Mouse (Mus musculus) 3134 (cell line): Measurements from ENCODE around the gene Myo7a.
A peak's percentile ranks its signal among the peaks of the same experiment; 100 is the strongest.

Experiments
- DNase-seq: peaks from one replicate; pipeline ENCODE4 v3.0.0-alpha.2; 2011; ENCODE audit warnings: low spot score; ENCODE audit not compliant: insufficient read length; ENCODE audit errors: extremely low read depth

The Myo7a gene

GRCm38 (mm10) chr7:98104481-98105435 lies 14.6 kb downstream of the Myo7a start:
- DNase-seq: no peak

- no peak for DNase-seq
Observed at GRCm38 (mm10) chr7:98103942-98104292, 15.4 kb downstream of the Myo7a start.

GRCm38 (mm10) chr7:98103002-98103941 lies 16.1 kb downstream of the Myo7a start:
- peak; percentile 56 for DNase-seq

- no peak for DNase-seq
Observed at GRCm38 (mm10) chr7:98102488-98102887, 16.8 kb downstream of the Myo7a start.

- DNase-seq: no peak
Observed at GRCm38 (mm10) chr7:98097557-98097956, 21.8 kb downstream of the Myo7a start.

GRCm38 (mm10) chr7:98095852-98096251 lies 23.5 kb downstream of the Myo7a start:
- no peak for DNase-seq

- DNase-seq: no peak
Observed at GRCm38 (mm10) chr7:98086346-98086745, 33.0 kb downstream of the Myo7a start.

GRCm38 (mm10) chr7:98085314-98085713 lies 34.0 kb downstream of the Myo7a start:
- no peak for DNase-seq

GRCm38 (mm10) chr7:98084541-98085293 lies 34.6 kb downstream of the Myo7a start:
- no peak for DNase-seq

- DNase-seq: no peak
Observed at GRCm38 (mm10) chr7:98082376-98082775, 36.9 kb downstream of the Myo7a start.

- no peak for DNase-seq
Observed at GRCm38 (mm10) chr7:98077453-98077852, 41.9 kb downstream of the Myo7a start.

- DNase-seq: peak; percentile 27
Observed at GRCm38 (mm10) chr7:98071620-98072019, 47.7 kb downstream of the Myo7a start.

- no peak for DNase-seq
Observed at GRCm38 (mm10) chr7:98066229-98066628, 53.1 kb downstream of the Myo7a start.

- DNase-seq: no peak
Observed at GRCm38 (mm10) chr7:98054942-98055341, 64.4 kb downstream of the Myo7a start.

GRCm38 (mm10) chr7:98054461-98054860 lies 64.9 kb downstream of the Myo7a start:
- DNase-seq: no peak

GRCm38 (mm10) chr7:98051980-98052379 lies 67.3 kb downstream of the Myo7a start:
- no peak for DNase-seq

GRCm38 (mm10) chr7:98048101-98048824 lies 71.1 kb downstream of the Myo7a start:
- no peak for DNase-seq

GRCm38 (mm10) chr7:98002617-98003016 lies 116.7 kb downstream of the Myo7a start:
- DNase-seq: no peak
